ENCODE assay signal across 9 mouse cellular contexts in genomic region chr10:123013435-123013834, GRCm38 (mm10).
DNase-seq lines count a peak whose midpoint lies in the region; ATAC-seq and TF ChIP-seq lines count a peak whose summit lies in the region.
"Had no signal": no experiment of that assay in that cellular context is flagged by ENCODE, and none has a peak within 500 bp of the region (broad histone marks: within the 10 kb centered on the region; RNA-seq: fewer than 3 reads in every experiment).

No protein-coding gene starts in this region.

- peaks cover 77% of the 10 kb centered on the region for H3K36me3 ChIP-seq in hindbrain, embryonic 13.5 days
- peaks cover 59% of the 10 kb centered on the region for H3K36me3 ChIP-seq in neural tube, embryonic 12.5 days

- no peak overlapping the region for H3K4me2 ChIP-seq in hindbrain, embryonic 13.5 days
- 0 out of 2 replicates have a peak overlapping the region, but pooled peaks have one; percentile 9 for H3K4me2 ChIP-seq in neural tube, embryonic 12.5 days (replicated peaks)

- H3K9ac ChIP-seq in hindbrain, embryonic 13.5 days, result no peak overlapping the region
- H3K9ac ChIP-seq in neural tube, embryonic 12.5 days, result no peak overlapping the region
- H3K9ac ChIP-seq: liver, postnatal 0 days had no signal

- peak overlapping the region; percentile 5; the same call in 1 of the 2 replicates for H3K27ac ChIP-seq in layer of hippocampus, adult 2 months
- 0 out of 2 replicates have a peak overlapping the region, but pooled peaks have one; percentile 2 for H3K27ac ChIP-seq in hindbrain, embryonic 13.5 days
- no peak overlapping the region for H3K27ac ChIP-seq in neural tube, embryonic 12.5 days

- ATAC-seq in hindbrain, embryonic 13.5 days (ENCODE audit: low FRiP score), result peak; percentile 43; the same call in 1 of the 2 replicates
- ATAC-seq in neural tube, embryonic 12.5 days (ENCODE audit: low FRiP score, low read depth), result no peak
- ATAC-seq: liver, postnatal 0 days had no signal

- no peaks in the 10 kb centered on the region for H3K9me3 ChIP-seq in hindbrain, embryonic 13.5 days
- H3K9me3 ChIP-seq in neural tube, embryonic 12.5 days, result no peaks in the 10 kb centered on the region

- TF ChIP-seq CTCF in layer of hippocampus, adult 2 months (conservative IDR thresholded peaks at IDR 0.05), result no peak

- no peak for DNase-seq in layer of hippocampus, adult 2 months (ENCODE audit: low spot score in 2 of 2)
- no peak for DNase-seq in layer of hippocampus, adult 18-20 months (ENCODE audit: low spot score in 2 of 2)
- DNase-seq in embryo, embryonic 11 days, result peak; percentile 65
- no peak for DNase-seq in adrenal gland, adult (ENCODE audit: inconsistent age in 2 of 2, low spot score in 1 of 2)
- DNase-seq in gastrocnemius, postnatal 25 days, result no peak
- DNase-seq: gastrocnemius, postnatal 10 days; liver, postnatal 0 days had no signal

- no peak overlapping the region for H3K4me3 ChIP-seq in layer of hippocampus, adult 2 months
- no peak overlapping the region for H3K4me3 ChIP-seq in hindbrain, embryonic 13.5 days
- H3K4me3 ChIP-seq in neural tube, embryonic 12.5 days, result no peak overlapping the region

- 38% methylated on average over 18 of the region's 18 CpGs for WGBS in hindbrain, embryonic 13.5 days
- 31% methylated on average over 18 of the region's 18 CpGs for WGBS in neural tube, embryonic 12.5 days

- no peaks in the 10 kb centered on the region for H3K4me1 ChIP-seq in hindbrain, embryonic 13.5 days (replicated peaks)
- H3K4me1 ChIP-seq in neural tube, embryonic 12.5 days, result no peaks in the 10 kb centered on the region

- no peaks in the 10 kb centered on the region for H3K27me3 ChIP-seq in hindbrain, embryonic 13.5 days
- H3K27me3 ChIP-seq in neural tube, embryonic 12.5 days (replicated peaks), result no peaks in the 10 kb centered on the region
